Mouse (Mus musculus): ENCODE data around the gene Atp11b. TPM values are rescaled to one million over a fixed set of nuclear protein-coding genes. Genes with fewer than 3 reads are reported as not detected.

Atp11b gene
- polyA plus RNA-seq, 1 experiment from 2014 or later, result 11.9 TPM

DNA sequence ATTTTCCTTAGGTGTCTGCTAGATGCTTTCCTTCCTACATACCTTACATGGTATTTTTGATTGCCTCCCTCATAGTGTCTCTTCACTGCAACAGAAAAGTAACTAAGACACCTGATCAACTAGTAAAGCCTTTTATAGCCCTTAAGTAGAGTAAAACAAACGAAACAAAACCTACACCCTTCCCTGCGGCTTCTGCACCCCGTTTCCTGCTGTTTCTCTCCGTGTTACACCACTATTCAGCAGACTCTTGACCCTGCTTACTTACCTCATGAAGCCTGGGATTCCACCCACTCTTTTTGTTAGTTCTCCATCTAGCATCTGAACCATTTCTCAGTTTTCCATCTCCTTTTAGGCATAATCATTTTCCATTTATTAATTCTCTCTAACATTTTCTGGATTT is 8.8 kb downstream of the Atp11b start:
- DNase-seq (no peak), ATAC-seq (no peak)
- 37% methylated on average over 4 of the region's 4 CpGs for WGBS (ENCODE audit: insufficient replicate concordance)
- Histone ChIP-seq H3K27ac (ENCODE audit: low read depth) (no peak overlapping the region), H3K4me3 (ENCODE audit: low read depth, low read length) (no peak overlapping the region), H3K4me1 (ENCODE audit: insufficient read depth) (no peaks in the 10 kb centered on the region; the same call in 1 of the 2 replicates), H3K36me3 (replicated peaks; ENCODE audit: insufficient read depth, low read length) (no peaks in the 10 kb centered on the region), H3K9me3 (ENCODE audit: low read length) (no peaks in the 10 kb centered on the region), H3K4me2 (ENCODE audit: low read depth, low read length) (no peak overlapping the region), H3K27me3 (ENCODE audit: insufficient read depth, low read length) (no peaks in the 10 kb centered on the region), H3K9ac (replicated peaks) (no peak overlapping the region)
- TF ChIP-seq EP300 (IDR thresholded peaks at IDR 0.05; ENCODE audit: low read depth) (no peak), CTCF (IDR thresholded peaks at IDR 0.05; ENCODE audit: low read depth) (no peak)

DNA sequence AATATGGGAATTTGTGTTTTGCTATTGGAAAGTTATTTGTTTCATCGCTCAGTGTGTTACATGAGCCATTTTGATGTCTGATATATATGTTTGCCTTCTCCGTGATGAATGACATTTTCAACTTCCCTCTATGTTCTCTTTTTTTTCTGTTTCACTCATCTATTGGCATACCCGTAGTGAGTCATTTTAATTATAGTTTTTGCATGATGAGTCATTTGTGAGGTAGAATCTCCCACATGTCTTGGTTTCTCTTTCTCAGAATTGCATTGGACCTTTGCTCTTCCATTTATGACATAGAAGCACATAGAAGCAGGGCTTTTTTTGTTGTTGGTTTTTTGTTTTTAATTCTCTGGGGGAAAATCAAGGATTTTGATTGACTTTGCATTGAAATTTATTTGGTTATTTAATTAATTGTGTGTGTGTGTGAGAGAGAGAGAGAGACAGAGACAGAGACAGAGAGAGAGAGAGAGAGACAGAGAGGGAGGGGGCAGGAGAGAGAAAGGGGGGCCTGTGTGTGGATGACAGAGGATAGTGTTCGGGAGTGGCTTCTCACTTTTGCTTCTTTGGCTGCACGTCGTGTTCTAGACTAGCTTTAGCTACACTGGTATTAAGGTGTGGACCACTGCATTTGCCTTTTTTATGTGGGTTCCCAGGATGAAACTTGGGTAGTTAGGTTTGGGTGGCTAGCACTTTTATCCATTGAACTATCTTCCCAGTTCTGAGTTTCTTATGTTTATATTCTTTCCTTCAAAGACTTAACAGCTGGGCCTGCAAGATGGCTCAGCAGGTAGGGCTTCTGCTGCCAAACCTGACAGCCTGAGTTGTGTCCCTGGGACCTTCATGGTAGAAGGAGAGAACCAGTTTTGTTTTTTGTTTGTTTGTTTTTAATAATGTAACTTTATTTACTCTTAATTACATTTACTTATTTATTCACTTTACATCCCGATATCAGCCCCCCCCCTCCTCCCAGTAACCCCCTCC is 11.0 kb downstream of the Atp11b start:
- H3K9ac ChIP-seq (replicated peaks), result no peak overlapping the region
- H3K27ac ChIP-seq (ENCODE audit: low read depth), result no peak overlapping the region
- 60% methylated on average over 7 of the region's 7 CpGs for WGBS (ENCODE audit: insufficient replicate concordance)
- no peak for ATAC-seq
- no peak overlapping the region for H3K4me3 ChIP-seq (ENCODE audit: low read depth, low read length)
- no peaks in the 10 kb centered on the region for H3K27me3 ChIP-seq (ENCODE audit: insufficient read depth, low read length)
- no peaks in the 10 kb centered on the region for H3K36me3 ChIP-seq (replicated peaks; ENCODE audit: insufficient read depth, low read length)
- no peaks in the 10 kb centered on the region for H3K9me3 ChIP-seq (ENCODE audit: low read length)
- no peak overlapping the region for H3K4me2 ChIP-seq (ENCODE audit: low read depth, low read length)
- DNase-seq, result no peak
- H3K4me1 ChIP-seq (ENCODE audit: insufficient read depth), result no peaks in the 10 kb centered on the region
- TF ChIP-seq EP300 (IDR thresholded peaks at IDR 0.05; ENCODE audit: low read depth) (no peak), CTCF (IDR thresholded peaks at IDR 0.05; ENCODE audit: low read depth) (no peak)

DNA sequence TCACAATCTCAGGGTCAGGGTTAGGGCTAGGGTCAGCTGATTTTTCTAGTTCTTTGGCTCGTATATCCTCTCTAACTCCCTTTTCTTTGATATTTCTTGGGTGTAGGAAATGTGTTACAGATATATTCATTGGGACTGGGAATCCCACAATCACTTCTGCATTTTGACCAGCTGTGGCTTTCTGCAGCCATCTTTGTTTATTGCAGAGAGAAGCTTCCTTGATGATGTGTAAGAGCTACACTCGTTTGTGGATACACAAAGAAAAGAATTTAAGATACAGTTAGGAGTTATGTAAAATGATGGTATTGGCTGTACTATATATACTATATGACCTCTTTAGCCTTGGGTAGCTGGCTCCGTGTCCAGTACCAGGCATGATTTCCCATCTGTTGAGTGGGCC is 25.8 kb downstream of the Atp11b start:
- no peak for TF ChIP-seq CTCF (IDR thresholded peaks at IDR 0.05; ENCODE audit: low read depth)
- no peak for TF ChIP-seq EP300 (IDR thresholded peaks at IDR 0.05; ENCODE audit: low read depth)
- DNase-seq, result no peak
- Histone ChIP-seq H3K4me2 (ENCODE audit: low read depth, low read length) (no peak overlapping the region), H3K4me1 (ENCODE audit: insufficient read depth) (no peaks in the 10 kb centered on the region), H3K27me3 (ENCODE audit: insufficient read depth, low read length) (no peaks in the 10 kb centered on the region), H3K9me3 (ENCODE audit: low read length) (no peaks in the 10 kb centered on the region), H3K9ac (replicated peaks) (no peak overlapping the region), H3K27ac (ENCODE audit: low read depth) (no peak overlapping the region), H3K36me3 (replicated peaks; ENCODE audit: insufficient read depth, low read length) (peaks cover 4% of the 10 kb centered on the region), H3K4me3 (ENCODE audit: low read depth, low read length) (no peak overlapping the region)
- WGBS (ENCODE audit: insufficient replicate concordance), result 67% methylated on average over 3 of the region's 3 CpGs
- ATAC-seq, result no peak

DNA sequence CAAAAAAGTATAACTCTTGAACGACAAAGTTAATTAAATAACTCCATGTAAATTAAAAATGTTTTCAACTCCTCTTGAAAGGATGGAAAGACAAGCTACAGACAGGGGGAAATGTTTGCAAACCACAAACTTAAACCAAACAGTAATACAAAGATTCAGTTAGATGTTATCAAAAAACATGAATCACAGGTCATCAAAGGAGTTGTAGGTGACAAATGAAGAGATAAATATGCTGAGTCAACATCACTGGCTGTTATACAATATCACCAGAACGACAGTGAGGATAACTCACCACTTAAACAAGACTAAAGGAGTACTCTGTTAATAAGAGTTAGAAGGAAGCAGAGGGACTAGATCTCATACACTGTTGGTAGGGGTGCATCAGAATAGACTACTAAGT is 48.1 kb downstream of the Atp11b start:
- TF ChIP-seq EP300 (IDR thresholded peaks at IDR 0.05; ENCODE audit: low read depth) (no peak), CTCF (IDR thresholded peaks at IDR 0.05; ENCODE audit: low read depth) (no peak)
- ATAC-seq (no peak), DNase-seq (no peak)
- Histone ChIP-seq H3K9me3 (ENCODE audit: low read length) (no peaks in the 10 kb centered on the region; the same call in 1 of the 2 replicates), H3K4me1 (ENCODE audit: insufficient read depth) (no peaks in the 10 kb centered on the region), H3K27ac (ENCODE audit: low read depth) (no peak overlapping the region), H3K9ac (replicated peaks) (no peak overlapping the region), H3K4me2 (ENCODE audit: low read depth, low read length) (no peak overlapping the region), H3K36me3 (replicated peaks; ENCODE audit: insufficient read depth, low read length) (peaks cover 47% of the 10 kb centered on the region), H3K4me3 (ENCODE audit: low read depth, low read length) (no peak overlapping the region), H3K27me3 (ENCODE audit: insufficient read depth, low read length) (no peaks in the 10 kb centered on the region)
- 80% methylated on average over 2 of the region's 2 CpGs for WGBS (ENCODE audit: insufficient replicate concordance)

DNA sequence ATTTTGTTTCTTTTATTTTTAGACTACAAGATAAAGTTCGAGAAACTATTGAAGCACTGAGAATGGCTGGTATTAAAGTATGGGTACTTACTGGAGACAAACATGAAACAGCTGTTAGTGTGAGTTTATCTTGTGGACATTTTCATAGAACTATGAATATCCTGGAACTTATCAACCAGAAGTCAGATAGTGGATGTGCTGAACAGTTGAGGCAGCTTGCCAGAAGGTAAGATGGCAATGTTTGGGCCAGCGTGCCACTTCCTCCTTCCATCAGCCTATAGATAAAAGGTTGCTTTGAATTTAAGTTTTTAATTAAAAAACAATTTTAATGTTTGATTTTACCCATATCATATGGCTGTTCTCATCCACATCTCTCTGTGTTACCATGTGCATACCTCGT is 66.0 kb downstream of the Atp11b start:
- Histone ChIP-seq H3K4me3 (ENCODE audit: low read depth, low read length) (no peak overlapping the region), H3K36me3 (replicated peaks; ENCODE audit: insufficient read depth, low read length) (peaks cover 19% of the 10 kb centered on the region), H3K27ac (ENCODE audit: low read depth) (no peak overlapping the region), H3K27me3 (ENCODE audit: insufficient read depth, low read length) (no peaks in the 10 kb centered on the region), H3K4me1 (ENCODE audit: insufficient read depth) (no peaks in the 10 kb centered on the region), H3K4me2 (ENCODE audit: low read depth, low read length) (no peak overlapping the region), H3K9ac (replicated peaks) (no peak overlapping the region), H3K9me3 (ENCODE audit: low read length) (no peaks in the 10 kb centered on the region)
- no peak for TF ChIP-seq CTCF (IDR thresholded peaks at IDR 0.05; ENCODE audit: low read depth)
- no peak for TF ChIP-seq EP300 (IDR thresholded peaks at IDR 0.05; ENCODE audit: low read depth)
- DNase-seq (no peak), ATAC-seq (no peak)
- 72% methylated on average over 3 of the region's 3 CpGs for WGBS (ENCODE audit: insufficient replicate concordance)

DNA sequence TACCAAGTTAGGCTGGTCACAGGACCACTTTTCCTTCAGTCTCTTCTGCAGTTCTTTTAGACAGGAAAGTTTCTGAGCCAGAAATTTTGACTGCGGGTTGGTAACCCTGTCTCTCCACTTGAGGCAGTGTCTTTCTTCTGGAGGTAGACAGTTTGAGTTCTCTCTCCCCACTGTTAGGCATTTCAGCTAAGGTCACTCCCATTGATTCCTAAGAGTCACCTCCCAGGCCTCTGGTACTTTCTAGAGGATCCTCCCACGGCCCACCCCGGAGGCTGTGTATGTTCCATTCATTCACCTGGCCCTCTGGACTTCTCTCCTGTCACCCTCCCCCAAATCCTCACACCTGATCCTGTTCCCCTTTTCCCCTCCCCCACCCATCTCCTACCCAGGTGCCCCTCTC is 68.1 kb downstream of the Atp11b start:
- Histone ChIP-seq H3K27ac (ENCODE audit: low read depth) (no peak overlapping the region), H3K9ac (replicated peaks) (no peak overlapping the region), H3K9me3 (ENCODE audit: low read length) (no peaks in the 10 kb centered on the region), H3K36me3 (replicated peaks; ENCODE audit: insufficient read depth, low read length) (peaks cover 19% of the 10 kb centered on the region), H3K27me3 (ENCODE audit: insufficient read depth, low read length) (no peaks in the 10 kb centered on the region), H3K4me2 (ENCODE audit: low read depth, low read length) (no peak overlapping the region), H3K4me3 (ENCODE audit: low read depth, low read length) (no peak overlapping the region), H3K4me1 (ENCODE audit: insufficient read depth) (no peaks in the 10 kb centered on the region)
- TF ChIP-seq CTCF (IDR thresholded peaks at IDR 0.05; ENCODE audit: low read depth) (no peak), EP300 (IDR thresholded peaks at IDR 0.05; ENCODE audit: low read depth) (no peak)
- 90% methylated on average over 3 of the region's 3 CpGs for WGBS (ENCODE audit: insufficient replicate concordance)
- ATAC-seq (no peak), DNase-seq (no peak)
